ENCODE assay signal across 11 mouse cellular contexts in genomic region chr9:54668455-54668854, GRCm38 (mm10). TPM values are rescaled to one million over a fixed set of nuclear protein-coding genes. Genes with fewer than 3 reads are reported as not detected.
DNase-seq lines count a peak whose midpoint lies in the region; ATAC-seq and TF ChIP-seq lines count a peak whose summit lies in the region.
"Had no signal": no experiment of that assay in that cellular context is flagged by ENCODE, and none has a peak within 500 bp of the region (broad histone marks: within the 10 kb centered on the region; RNA-seq: fewer than 3 reads in every experiment).

No protein-coding gene starts in this region.

- no peak overlapping the region for H3K4me2 ChIP-seq in liver, embryonic 11.5 days
- H3K4me2 ChIP-seq: liver, embryonic 13.5 days had no signal

- H3K4me1 ChIP-seq in liver, embryonic 11.5 days (replicated peaks; ENCODE audit: control insufficient read depth, insufficient read depth, low read length) = no peaks in the 10 kb centered on the region
- H3K4me1 ChIP-seq: liver, embryonic 13.5 days had no signal

- peak; percentile 45 to 70 for DNase-seq in adrenal gland, adult (ENCODE audit: inconsistent age in 2 of 2, low spot score in 1 of 2)
- DNase-seq in adrenal gland, postnatal 25 days = no peak
- DNase-seq in left cerebral cortex, postnatal 14 days (ENCODE audit: low spot score in 2 of 2) = peak; percentile 34 to 66
- DNase-seq in left cerebral cortex, adult 2 months (ENCODE audit: extremely low spot score in 1 of 2, low spot score in 2 of 2) = no peak
- DNase-seq in cerebellum, adult 8-10 months = peak; percentile 34
- peak; percentile 40 for DNase-seq in retina, postnatal 1 day
- no peak for DNase-seq in liver, embryonic 11.5 days (ENCODE audit: low spot score)
- DNase-seq in adrenal gland, postnatal 4 days (ENCODE audit: low spot score in 2 of 2) = no peak
- DNase-seq: liver, embryonic 13.5 days; lung, postnatal 4 days had no signal

- H3K4me3 ChIP-seq in left cerebral cortex, adult 2 months = no peak overlapping the region
- H3K4me3 ChIP-seq in liver, embryonic 11.5 days (ENCODE audit: low read depth, low read length) = no peak overlapping the region
- H3K4me3 ChIP-seq: liver, embryonic 13.5 days had no signal

- intact Hi-C loops in left cerebral cortex, postnatal 14 days (cut with DNase I) = no loop called here
- intact Hi-C loops in left cerebral cortex, adult 2 months (cut with DNase I) = no loop called here

- ATAC-seq in liver, embryonic 11.5 days (replicated peaks; ENCODE audit: low FRiP score) = no peak

- no peak for TF ChIP-seq CTCF in left cerebral cortex, adult 2 months (IDR thresholded peaks at IDR 0.05)

- H3K27me3 ChIP-seq in liver, embryonic 11.5 days (replicated peaks; ENCODE audit: control insufficient read depth, insufficient read depth, low read length) = no peaks in the 10 kb centered on the region
- H3K27me3 ChIP-seq: liver, embryonic 13.5 days had no signal

- no peak overlapping the region for H3K27ac ChIP-seq in left cerebral cortex, adult 2 months
- no peak overlapping the region for H3K27ac ChIP-seq in liver, embryonic 11.5 days (ENCODE audit: low read depth, low read length)
- H3K27ac ChIP-seq: liver, embryonic 13.5 days had no signal

- no peak overlapping the region for H3K9ac ChIP-seq in liver, embryonic 11.5 days (ENCODE audit: low read depth, low read length)
- H3K9ac ChIP-seq: liver, embryonic 13.5 days had no signal

- no peaks in the 10 kb centered on the region for H3K36me3 ChIP-seq in liver, embryonic 11.5 days (ENCODE audit: control insufficient read depth, insufficient read depth, low read length)
- H3K36me3 ChIP-seq: G1E; liver, embryonic 13.5 days had no signal

- H3K9me3 ChIP-seq in liver, embryonic 11.5 days (ENCODE audit: control insufficient read depth, low read length) = no peaks in the 10 kb centered on the region
- H3K9me3 ChIP-seq: G1E had no signal

- 77% methylated on average over 4 of the region's 4 CpGs for WGBS in liver, embryonic 11.5 days

RNA-seq across cellular contexts. Expression of gene Acsbg1, which starts 6.8 kb away (rescaled TPM):
- total RNA-seq in adrenal gland, postnatal 25 days (2021) = 86.2 and 108 TPM in 2 replicates
- total RNA-seq in left cerebral cortex, postnatal 14 days (2021) = 100 to 1,000 TPM; 125 to 132 TPM
- total RNA-seq in left cerebral cortex, adult 2 months (2021) = 100 to 1,000 TPM; 114 to 132 TPM
- 0.11 and 0.18 TPM in 2 replicates for polyA plus RNA-seq in liver, embryonic 11.5 days (2014; fragmentation: Nextera tagmentation; extraction: Ambion mirVana)
- total RNA-seq in adrenal gland, postnatal 4 days (2021) = 100 to 1,000 TPM; 288 to 304 TPM

RNA-seq across cellular contexts. Expression of gene Dnaja4, which starts 30.2 kb away (rescaled TPM):
- 16.7 and 23.1 TPM in 2 replicates for total RNA-seq in adrenal gland, postnatal 25 days (2021)
- total RNA-seq in left cerebral cortex, postnatal 14 days (2021) = 10 to 100 TPM; 23.9 to 24.4 TPM
- total RNA-seq in left cerebral cortex, adult 2 months (2021) = 10 to 100 TPM; 40.3 to 44.1 TPM
- 11.7 and 13.2 TPM in 2 replicates for polyA plus RNA-seq in liver, embryonic 11.5 days (2014; fragmentation: Nextera tagmentation; extraction: Ambion mirVana)
- 10 to 100 TPM; 10.4 to 12.3 TPM for total RNA-seq in adrenal gland, postnatal 4 days (2021)
- polyA plus RNA-seq: G1E had no signal

Comparison
In these comparisons a context has a peak if more than half of its experiments do, and no peak if none do; other contexts are left out.
1. DNase-seq: peak in adrenal gland, adult (2 of 2), left cerebral cortex, postnatal 14 days (2 of 2), cerebellum, adult 8-10 months (single experiment) and retina, postnatal 1 day (single experiment); none in adrenal gland, postnatal 25 days (single experiment), left cerebral cortex, adult 2 months (0 of 2), liver, embryonic 11.5 days (single experiment) and adrenal gland, postnatal 4 days (0 of 2).